Mouse (Mus musculus) megakaryocyte, embryonic 14.5 days (primary cell): ENCODE data around the gene Slc27a2.

Experiments
- FLI1 ChIP-seq: IDR thresholded peaks from 2 replicates; pipeline ENCODE4 v1.6.1; 2012; ENCODE audit warnings: low read length, inconsistent platforms, mixed read lengths
- GATA1 ChIP-seq: IDR thresholded peaks from 3 replicates; pipeline ENCODE4 v1.6.1; 2012; ENCODE audit warnings: mixed read lengths, low read length, inconsistent platforms, borderline replicate concordance

- TF ChIP-seq FLI1 (no peak), GATA1 (no peak)
Observed at GRCm38 (mm10) chr2:126587468-126587867, 35.3 kb downstream of the Slc27a2 start.
